Mouse (Mus musculus): Measurements from ENCODE around the gene Letmd1.

DNA sequence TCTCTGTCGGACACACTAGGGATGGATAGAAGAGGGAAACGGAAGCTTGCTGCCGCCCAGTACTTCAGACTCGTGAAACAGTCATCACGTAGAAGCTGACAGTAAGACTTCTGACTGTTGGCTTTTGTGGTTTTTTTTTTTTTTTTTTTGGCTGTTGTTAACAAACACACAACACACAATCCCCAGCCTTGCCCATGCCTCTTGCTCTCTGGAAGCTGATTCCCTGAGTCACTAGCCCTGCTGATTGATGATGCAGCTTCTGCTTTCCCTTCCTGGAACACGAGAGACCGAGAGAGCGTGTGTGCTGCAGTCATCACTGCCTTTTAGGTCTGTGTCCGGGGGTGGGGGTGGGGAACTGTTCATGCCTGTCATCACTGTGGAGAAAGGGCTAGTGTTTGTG lies 7.2 kb upstream of the Letmd1 start:
- TF ChIP-seq ZC3H11A (IDR thresholded peaks at IDR 0.05; ENCODE audit: borderline replicate concordance, low read depth, low read length) (no peak), HCFC1 (IDR thresholded peaks at IDR 0.05; ENCODE audit: borderline replicate concordance, insufficient read depth, low read length) (no peak), ZNF384 (IDR thresholded peaks at IDR 0.05; ENCODE audit: low read depth, low read length) (no peak)
